Mouse (Mus musculus) forebrain, embryonic 15.5 days (tissue): ENCODE data around the gene Rhbdl2. TPM values are rescaled to one million over a fixed set of nuclear protein-coding genes. Genes with fewer than 3 reads are reported as not detected.
A peak's percentile ranks its signal among the peaks of the same experiment; 100 is the strongest.

ENCODE experiments used
- ATAC-seq: fragments of 200-750 bp; cut with Nextera tagmentation; replicated peaks from 2 replicates; pipeline ENCODE4 v1.8.0; 2017; ENCODE audit warnings: mild to moderate bottlenecking, moderate TSS enrichment, moderate library complexity
- H3K27ac ChIP-seq: fragments of 300-500 bp; sonication (generic); replicated peaks from 2 replicates; pipeline ENCODE4 v1.5.1; 2015; ENCODE audit warnings: mild to moderate bottlenecking, inconsistent platforms
- H3K27me3 ChIP-seq: fragments of 300-500 bp; sonication (generic); 2 replicates; pipeline ENCODE4 v1.6.1; 2015; ENCODE audit warnings: inconsistent platforms
- H3K36me3 ChIP-seq: fragments of 300-500 bp; sonication (generic); 2 replicates; pipeline ENCODE4 v1.6.1; 2015; ENCODE audit warnings: mild to moderate bottlenecking, inconsistent platforms
- H3K4me1 ChIP-seq: fragments of 300-500 bp; sonication (generic); 2 replicates; pipeline ENCODE4 v1.6.1; 2015; ENCODE audit warnings: inconsistent platforms
- H3K4me2 ChIP-seq: fragments of 300-500 bp; sonication (generic); replicated peaks from 2 replicates; pipeline ENCODE4 v1.6.1; 2015; ENCODE audit warnings: mild to moderate bottlenecking, inconsistent platforms
- H3K4me3 ChIP-seq: fragments of 300-500 bp; sonication (generic); 2 replicates; pipeline ENCODE4 v1.5.1; 2015; ENCODE audit warnings: mild to moderate bottlenecking, inconsistent platforms
- H3K9ac ChIP-seq: fragments of 300-500 bp; sonication (generic); replicated peaks from 2 replicates; pipeline ENCODE4 v1.6.1; 2015; ENCODE audit warnings: mild to moderate bottlenecking, inconsistent platforms
- H3K9me3 ChIP-seq: fragments of 300-500 bp; sonication (generic); 2 replicates; pipeline ENCODE4 v1.6.1; 2016; ENCODE audit warnings: inconsistent platforms
- WGBS: fragments of 180-500 bp; shearing (Covaris S2); methylation state at CpG from one replicate; pipeline ENCODE4 v1.1.7; 2015; ENCODE audit warnings: mixed read lengths; 5-methylcytosine and 5-hydroxymethylcytosine counted together
- polyA plus RNA-seq: library from polyadenylated mRNA; unstranded; fragments of >200 nt; fragmentation: Nextera tagmentation; extraction: Ambion mirVana; gene quantifications from 2 replicates; pipeline ENCODE4 v1.2.1, GENCODE M21; 2015

The Rhbdl2 gene
- polyA plus RNA-seq, 1 experiment from 2014 or later, result 1.2 TPM

DNA sequence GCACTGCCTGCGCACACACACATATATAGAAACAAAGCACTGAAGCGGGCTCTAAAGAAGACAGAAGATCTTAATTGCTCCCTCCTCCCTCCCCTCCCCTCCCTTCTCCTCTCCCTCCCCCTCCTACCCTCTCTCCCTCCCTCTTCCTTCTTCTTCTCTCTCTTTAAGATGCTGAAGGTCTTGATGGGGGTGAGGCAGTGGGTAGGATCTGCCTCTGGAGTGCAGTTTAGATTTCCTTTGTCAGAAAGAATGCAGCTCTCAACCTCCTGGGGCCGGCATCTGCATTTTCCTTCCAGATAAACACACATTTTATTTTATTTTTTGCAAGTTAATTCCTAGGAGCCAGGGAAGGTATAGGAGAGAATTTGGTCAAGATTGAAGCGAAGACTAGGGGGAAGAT is 19.4 kb upstream of the Rhbdl2 start:
- Histone ChIP-seq H3K27me3 (no peaks in the 10 kb centered on the region), H3K9ac (no peak overlapping the region), H3K4me3 (no peak overlapping the region), H3K36me3 (no peaks in the 10 kb centered on the region), H3K4me2 (no peak overlapping the region), H3K4me1 (no peaks in the 10 kb centered on the region), H3K9me3 (no peaks in the 10 kb centered on the region), H3K27ac (no peak overlapping the region)
- 62% methylated on average over 4 of the region's 4 CpGs for WGBS
- no peak for ATAC-seq

DNA sequence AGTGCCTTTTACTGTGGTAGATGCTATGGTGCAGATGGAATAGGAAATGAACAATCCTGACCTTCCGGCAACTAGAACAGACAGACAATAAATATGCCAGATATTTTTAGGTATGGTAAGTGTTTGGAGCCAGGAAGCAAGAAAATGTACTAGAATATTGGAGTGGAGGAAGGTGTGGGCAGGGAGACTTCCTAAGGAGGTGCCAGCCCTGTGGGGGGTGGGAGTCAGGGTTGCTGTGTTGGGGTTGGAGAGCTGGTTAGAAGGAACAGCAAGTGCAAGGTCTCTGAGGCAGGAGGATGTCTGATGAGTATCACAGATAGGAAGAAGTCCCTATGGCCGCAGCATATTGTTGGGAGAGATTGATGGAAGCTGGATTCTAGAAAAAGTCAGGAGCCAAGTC is 5.0 kb downstream of the Rhbdl2 start:
- Histone ChIP-seq H3K4me2 (no peak overlapping the region), H3K36me3 (no peaks in the 10 kb centered on the region), H3K4me1 (peaks cover 9% of the 10 kb centered on the region), H3K27me3 (no peaks in the 10 kb centered on the region), H3K9me3 (no peaks in the 10 kb centered on the region), H3K9ac (no peak overlapping the region), H3K4me3 (no peak overlapping the region), H3K27ac (no peak overlapping the region)
- ATAC-seq, result no peak
- WGBS, result 86% methylated on average over 2 of the region's 2 CpGs

- H3K27me3 ChIP-seq, result no peaks in the 10 kb centered on the region
- WGBS, result 93% methylated on average over 6 of the region's 6 CpGs
- no peak overlapping the region for H3K4me3 ChIP-seq
- H3K9ac ChIP-seq, result no peak overlapping the region
- ATAC-seq, result no peak
- no peaks in the 10 kb centered on the region for H3K36me3 ChIP-seq
- no peak overlapping the region for H3K27ac ChIP-seq
- H3K4me2 ChIP-seq, result no peak overlapping the region
- H3K4me1 ChIP-seq, result peaks cover 9% of the 10 kb centered on the region
- H3K9me3 ChIP-seq, result no peaks in the 10 kb centered on the region
Observed at GRCm38 (mm10) chr4:123793136-123793535, 5.5 kb downstream of the Rhbdl2 start.

GRCm38 (mm10) chr4:123795057-123795456 is 7.4 kb downstream of the Rhbdl2 start:
- Histone ChIP-seq H3K27ac (no peak overlapping the region), H3K4me3 (no peak overlapping the region), H3K4me2 (no peak overlapping the region), H3K9me3 (no peaks in the 10 kb centered on the region), H3K9ac (no peak overlapping the region), H3K27me3 (no peaks in the 10 kb centered on the region), H3K36me3 (no peaks in the 10 kb centered on the region), H3K4me1 (peaks cover 10% of the 10 kb centered on the region)
- ATAC-seq, result no peak
- WGBS, result 66% methylated on average over 2 of the region's 2 CpGs

DNA sequence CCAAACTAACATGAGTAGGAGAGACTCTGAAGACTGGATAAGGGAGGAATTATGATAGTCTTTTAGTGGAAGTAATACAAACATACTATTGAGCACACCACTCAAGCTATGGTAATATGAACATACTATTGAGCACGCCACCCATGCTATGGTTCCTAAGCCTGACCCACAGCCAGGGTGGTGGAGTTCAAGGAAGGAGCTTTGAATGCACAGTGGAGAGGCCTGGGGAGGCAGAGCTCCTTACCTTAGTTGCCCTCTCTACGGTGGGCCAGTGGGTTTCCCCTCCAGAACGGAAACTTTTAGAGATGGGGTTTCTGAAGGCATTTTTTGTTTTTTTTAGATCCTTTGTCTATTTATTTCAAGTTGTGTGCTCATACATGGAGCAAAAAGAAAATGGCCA is 9.7 kb downstream of the Rhbdl2 start:
- no peak for ATAC-seq
- H3K27ac ChIP-seq, result peak overlapping the region; percentile 58

GRCm38 (mm10) chr4:123797856-123798255 is 10.2 kb downstream of the Rhbdl2 start:
- H3K9ac ChIP-seq, result no peak overlapping the region
- H3K4me1 ChIP-seq, result peaks cover 10% of the 10 kb centered on the region
- ATAC-seq, result peak; percentile 93
- H3K27me3 ChIP-seq, result no peaks in the 10 kb centered on the region
- H3K4me2 ChIP-seq, result no peak overlapping the region
- no peak overlapping the region for H3K4me3 ChIP-seq
- peak overlapping the region; percentile 58 for H3K27ac ChIP-seq
- no peaks in the 10 kb centered on the region for H3K36me3 ChIP-seq
- WGBS, result 24% methylated on average over 7 of the region's 7 CpGs
- no peaks in the 10 kb centered on the region for H3K9me3 ChIP-seq

More for the DNA sequence above, 9.7 kb downstream of the Rhbdl2 start:
- WGBS, result 52% methylated on average over 3 of the region's 3 CpGs
- no peaks in the 10 kb centered on the region for H3K36me3 ChIP-seq
- H3K4me2 ChIP-seq, result no peak overlapping the region
- H3K9me3 ChIP-seq, result no peaks in the 10 kb centered on the region
- H3K4me1 ChIP-seq, result peaks cover 10% of the 10 kb centered on the region
- H3K4me3 ChIP-seq, result no peak overlapping the region
- H3K27me3 ChIP-seq, result no peaks in the 10 kb centered on the region
- no peak overlapping the region for H3K9ac ChIP-seq

DNA sequence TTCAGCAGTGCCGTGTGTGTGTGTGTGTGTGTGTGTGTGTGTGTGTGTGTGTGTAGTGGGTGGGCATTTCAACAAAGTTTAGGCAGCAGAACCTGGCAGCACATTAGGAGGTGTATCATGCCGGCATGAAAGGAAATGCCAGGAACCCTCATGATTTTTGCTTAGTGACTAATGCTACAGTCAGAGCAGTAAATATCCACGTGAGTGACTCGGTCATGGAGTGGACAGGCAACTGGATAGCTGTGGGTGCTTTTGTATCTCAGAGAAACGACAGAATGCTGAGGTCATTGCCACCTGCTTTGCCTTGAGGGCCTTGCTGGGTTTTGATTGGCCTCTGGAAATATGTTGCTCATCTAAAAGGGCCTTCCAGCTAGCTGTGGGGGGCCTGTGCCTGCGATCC is 16.0 kb downstream of the Rhbdl2 start:
- no peak overlapping the region for H3K4me3 ChIP-seq
- no peak overlapping the region for H3K27ac ChIP-seq
- ATAC-seq, result no peak
- H3K9me3 ChIP-seq, result no peaks in the 10 kb centered on the region
- H3K9ac ChIP-seq, result no peak overlapping the region
- no peaks in the 10 kb centered on the region for H3K4me1 ChIP-seq
- no peaks in the 10 kb centered on the region for H3K36me3 ChIP-seq
- WGBS, result 67% methylated on average over 6 of the region's 6 CpGs
- H3K27me3 ChIP-seq, result no peaks in the 10 kb centered on the region
- H3K4me2 ChIP-seq, result no peak overlapping the region

DNA sequence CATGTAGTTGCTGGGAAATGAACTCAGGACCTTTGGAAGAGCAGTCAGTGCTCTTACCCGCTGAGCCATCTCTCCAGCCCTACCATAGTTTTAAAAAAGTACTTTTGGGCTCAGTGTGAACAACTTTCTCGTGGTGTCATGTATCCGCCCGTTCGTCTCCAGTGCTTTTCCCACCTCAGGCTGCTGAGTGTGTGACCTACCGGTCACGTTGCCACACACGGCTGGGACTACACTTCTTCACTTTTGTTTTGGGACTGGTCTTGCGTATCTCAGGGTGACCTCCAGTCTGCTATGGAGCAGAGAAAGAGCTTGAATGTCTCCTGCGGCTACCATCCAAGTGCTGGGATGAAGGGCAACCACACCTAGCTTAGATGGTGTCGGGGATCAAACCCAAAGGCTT is 20.6 kb downstream of the Rhbdl2 start:
- 92% methylated on average over 11 of the region's 11 CpGs for WGBS

DNA sequence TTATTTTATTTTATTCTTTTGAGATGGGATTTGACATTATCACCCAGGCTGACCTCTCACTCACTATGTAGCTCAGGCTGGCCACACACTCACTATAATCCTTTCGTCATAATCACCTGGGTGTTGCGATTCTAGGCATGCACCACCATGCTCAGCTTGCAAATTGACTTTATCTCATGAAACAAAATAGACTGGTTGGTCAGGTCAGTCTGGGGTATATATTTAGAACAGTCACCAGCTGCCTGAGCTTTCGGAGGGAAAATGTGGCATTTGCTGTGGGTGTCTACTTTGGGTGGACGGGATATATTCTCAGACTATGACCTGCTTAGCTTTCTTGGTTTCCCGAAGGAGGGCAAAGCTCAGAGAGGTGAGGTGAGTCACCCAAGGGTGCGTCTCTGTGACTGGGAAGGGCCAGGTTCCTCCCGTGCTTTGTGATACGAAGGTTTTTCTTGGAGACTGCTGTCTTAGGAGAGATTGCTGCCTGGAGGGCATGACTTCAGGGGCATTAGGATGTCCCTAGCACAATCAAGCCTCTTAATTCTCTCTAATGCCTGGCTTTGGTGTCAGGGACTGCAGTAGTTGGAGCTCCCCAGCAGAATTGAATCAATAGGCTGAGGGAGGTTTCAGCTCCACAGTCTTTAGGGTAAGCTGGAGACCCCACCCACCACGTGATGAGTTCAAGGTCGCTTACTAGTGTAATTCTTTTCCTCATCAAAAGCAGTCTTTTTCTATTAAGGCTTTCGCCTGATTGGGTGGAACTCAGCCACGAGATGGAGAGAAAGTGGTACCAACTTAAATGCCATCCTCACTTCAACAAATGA is 23.0 kb downstream of the Rhbdl2 start:
- 87% methylated on average over 12 of the region's 12 CpGs for WGBS
- Histone ChIP-seq H3K4me1 (0 out of 2 replicates have a peak, but pooled peaks cover 3% of the 10 kb centered on the region), H3K36me3 (no peaks in the 10 kb centered on the region), H3K9me3 (no peaks in the 10 kb centered on the region), H3K27ac (no peak overlapping the region), H3K4me2 (no peak overlapping the region), H3K4me3 (no peak overlapping the region), H3K27me3 (no peaks in the 10 kb centered on the region), H3K9ac (no peak overlapping the region)
- ATAC-seq, result no peak

More for the DNA sequence above, 20.6 kb downstream of the Rhbdl2 start:
- Histone ChIP-seq H3K36me3 (no peaks in the 10 kb centered on the region), H3K9me3 (no peaks in the 10 kb centered on the region), H3K4me1 (no peaks in the 10 kb centered on the region), H3K27me3 (no peaks in the 10 kb centered on the region), H3K9ac (no peak overlapping the region), H3K4me3 (no peak overlapping the region), H3K27ac (no peak overlapping the region), H3K4me2 (no peak overlapping the region)
- no peak for ATAC-seq

- no peak overlapping the region for H3K4me2 ChIP-seq
- H3K4me1 ChIP-seq, result 0 out of 2 replicates have a peak, but pooled peaks cover 3% of the 10 kb centered on the region
- no peak overlapping the region for H3K4me3 ChIP-seq
- no peaks in the 10 kb centered on the region for H3K9me3 ChIP-seq
- no peak overlapping the region for H3K27ac ChIP-seq
- no peaks in the 10 kb centered on the region for H3K27me3 ChIP-seq
- WGBS, result 82% methylated on average over 3 of the region's 3 CpGs
- H3K9ac ChIP-seq, result no peak overlapping the region
- no peak for ATAC-seq
- H3K36me3 ChIP-seq, result no peaks in the 10 kb centered on the region
Observed at GRCm38 (mm10) chr4:123812525-123812924, 24.9 kb downstream of the Rhbdl2 start.

GRCm38 (mm10) chr4:123814030-123814501 is 26.4 kb downstream of the Rhbdl2 start:
- Histone ChIP-seq H3K4me2 (no peak overlapping the region), H3K36me3 (no peaks in the 10 kb centered on the region), H3K9me3 (no peaks in the 10 kb centered on the region), H3K9ac (no peak overlapping the region), H3K27me3 (no peaks in the 10 kb centered on the region), H3K4me3 (no peak overlapping the region), H3K4me1 (0 out of 2 replicates have a peak, but pooled peaks cover 3% of the 10 kb centered on the region), H3K27ac (no peak overlapping the region)
- no peak for ATAC-seq
- 60% methylated on average over 7 of the region's 7 CpGs for WGBS

GRCm38 (mm10) chr4:123819093-123819610 is 31.5 kb downstream of the Rhbdl2 start:
- no peaks in the 10 kb centered on the region for H3K36me3 ChIP-seq
- H3K4me2 ChIP-seq, result no peak overlapping the region
- no peak for ATAC-seq
- H3K27me3 ChIP-seq, result no peaks in the 10 kb centered on the region
- no peaks in the 10 kb centered on the region for H3K9me3 ChIP-seq
- no peak overlapping the region for H3K9ac ChIP-seq
- H3K4me1 ChIP-seq, result no peaks in the 10 kb centered on the region
- WGBS, result 41% methylated on average over 4 of the region's 4 CpGs
- no peak overlapping the region for H3K27ac ChIP-seq
- H3K4me3 ChIP-seq, result no peak overlapping the region
